Mouse (Mus musculus) midbrain, embryonic 14.5 days (tissue): ENCODE measurements around the gene Gm45261. TPM values are rescaled to one million over a fixed set of nuclear protein-coding genes. Genes with fewer than 3 reads are reported as not detected.

Experiments used
- ATAC-seq: fragments of 200-750 bp; cut with Nextera tagmentation; 2 replicates; pipeline ENCODE4 v1.8.0; 2017; ENCODE audit warnings: moderate number of reproducible peaks, moderate library complexity; ENCODE audit not compliant: low FRiP score, low TSS enrichment
- DNase-seq: peaks from one replicate; pipeline ENCODE4 v3.0.0-alpha.2; 2015
- H3K27ac ChIP-seq: fragments of 300-500 bp; sonication (generic); replicated peaks from 2 replicates; pipeline ENCODE4 v1.5.1; 2014; ENCODE audit warnings: mild to moderate bottlenecking, low read depth, low read length, moderate library complexity
- H3K27me3 ChIP-seq: fragments of 300-500 bp; sonication (generic); 2 replicates; pipeline ENCODE4 v1.6.1; 2014; ENCODE audit warnings: low read length, control low read depth, mixed read lengths; ENCODE audit not compliant: control insufficient read depth, insufficient read depth
- H3K36me3 ChIP-seq: fragments of 300-500 bp; sonication (generic); 2 replicates; pipeline ENCODE4 v1.6.1; 2014; ENCODE audit warnings: low read length, control low read depth; ENCODE audit not compliant: control insufficient read depth, insufficient read depth
- H3K4me1 ChIP-seq: fragments of 300-500 bp; sonication (generic); 2 replicates; pipeline ENCODE4 v1.6.1; 2014; ENCODE audit warnings: mild to moderate bottlenecking, antibody characterized with exemption, low read length, control low read depth; ENCODE audit not compliant: control insufficient read depth, insufficient read depth
- H3K4me2 ChIP-seq: fragments of 300-500 bp; sonication (generic); 2 replicates; pipeline ENCODE4 v1.6.1; 2014; ENCODE audit warnings: mild to moderate bottlenecking, low read length, moderate library complexity
- H3K4me3 ChIP-seq: fragments of 300-500 bp; sonication (generic); replicated peaks from 2 replicates; pipeline ENCODE4 v1.5.1; 2014; ENCODE audit warnings: low read depth, low read length
- H3K9ac ChIP-seq: fragments of 300-500 bp; sonication (generic); replicated peaks from 2 replicates; pipeline ENCODE4 v1.6.1; 2014; ENCODE audit warnings: mild to moderate bottlenecking, low read length, moderate library complexity
- H3K9me3 ChIP-seq: fragments of 300-500 bp; sonication (generic); 2 replicates; pipeline ENCODE4 v1.6.1; 2016; ENCODE audit warnings: low read length, control low read depth, mixed read lengths; ENCODE audit not compliant: control insufficient read depth
- WGBS: fragments of 180-500 bp; shearing (Covaris S2); extraction: QIAGEN DNeasy Blood & Tissue Kit; methylation state at CpG from one replicate; pipeline ENCODE4 v1.1.7; 2014; 5-methylcytosine and 5-hydroxymethylcytosine counted together
- polyA plus RNA-seq: library from polyadenylated mRNA; unstranded; fragments of >200 nt; fragmentation: Nextera tagmentation; extraction: Ambion mirVana; gene quantifications from 2 replicates; pipeline ENCODE4 v1.2.1, GENCODE M21; 2014

Gm45261 gene
- polyA plus RNA-seq, result not detected in 2 replicates

- no peak within 1 kb of the TSS for H3K4me3 ChIP-seq
- no peak for DNase-seq
- 78% methylated on average over 6 of the region's 6 CpGs for WGBS
- no peaks in the 10 kb centered on the region for H3K36me3 ChIP-seq
- H3K9ac ChIP-seq, result no peak within 1 kb of the TSS
- H3K27ac ChIP-seq, result no peak within 1 kb of the TSS
- no peaks in the 10 kb centered on the region for H3K9me3 ChIP-seq
- no peaks in the 10 kb centered on the region for H3K4me1 ChIP-seq
- no peak within 1 kb of the TSS for H3K4me2 ChIP-seq
- no peaks in the 10 kb centered on the region for H3K27me3 ChIP-seq
- no peak for ATAC-seq
Observed at GRCm38 (mm10) chr1:80461348-80461747, at the start of gene Gm45261. Gene Gm45261, minus strand, starts transcription at chr1:80461448.

GRCm38 (mm10) chr1:80504757-80505156 lies 43.5 kb upstream of the Gm45261 start:
- H3K27ac ChIP-seq, result no peak overlapping the region
- H3K4me3 ChIP-seq, result no peak overlapping the region
- H3K4me1 ChIP-seq, result no peaks in the 10 kb centered on the region
- H3K9me3 ChIP-seq, result no peaks in the 10 kb centered on the region
- DNase-seq (no peak), ATAC-seq (no peak)
- H3K4me2 ChIP-seq, result no peak overlapping the region
- no peak overlapping the region for H3K9ac ChIP-seq
- H3K27me3 ChIP-seq, result no peaks in the 10 kb centered on the region
- H3K36me3 ChIP-seq, result no peaks in the 10 kb centered on the region
- WGBS, result 84% methylated on average over 2 of the region's 2 CpGs

GRCm38 (mm10) chr1:80504081-80504480 lies 42.8 kb upstream of the Gm45261 start:
- no peak overlapping the region for H3K27ac ChIP-seq
- no peak overlapping the region for H3K9ac ChIP-seq
- H3K4me3 ChIP-seq, result no peak overlapping the region
- 95% methylated on average over 4 of the region's 4 CpGs for WGBS
- ATAC-seq (no peak), DNase-seq (no peak)
- H3K4me2 ChIP-seq, result no peak overlapping the region
- no peaks in the 10 kb centered on the region for H3K27me3 ChIP-seq
- H3K4me1 ChIP-seq, result no peaks in the 10 kb centered on the region
- H3K36me3 ChIP-seq, result no peaks in the 10 kb centered on the region
- H3K9me3 ChIP-seq, result no peaks in the 10 kb centered on the region

- Histone ChIP-seq H3K27ac (no peak overlapping the region), H3K4me2 (no peak overlapping the region), H3K9me3 (no peaks in the 10 kb centered on the region), H3K27me3 (no peaks in the 10 kb centered on the region), H3K9ac (no peak overlapping the region), H3K36me3 (no peaks in the 10 kb centered on the region), H3K4me3 (no peak overlapping the region), H3K4me1 (no peaks in the 10 kb centered on the region)
- ATAC-seq (no peak), DNase-seq (no peak)
- WGBS, result 85% methylated on average over 9 of the region's 9 CpGs
Observed at GRCm38 (mm10) chr1:80502456-80503165, 41.4 kb upstream of the Gm45261 start.

- no peaks in the 10 kb centered on the region for H3K27me3 ChIP-seq
- H3K9me3 ChIP-seq, result no peaks in the 10 kb centered on the region
- ATAC-seq (no peak), DNase-seq (peak; percentile 40)
- H3K27ac ChIP-seq, result no peak overlapping the region
- no peak overlapping the region for H3K9ac ChIP-seq
- no peak overlapping the region for H3K4me2 ChIP-seq
- WGBS, result 47% methylated on average over 7 of the region's 7 CpGs
- no peak overlapping the region for H3K4me3 ChIP-seq
- no peaks in the 10 kb centered on the region for H3K4me1 ChIP-seq
- no peaks in the 10 kb centered on the region for H3K36me3 ChIP-seq
Observed at GRCm38 (mm10) chr1:80499264-80499663, 38.0 kb upstream of the Gm45261 start.

GRCm38 (mm10) chr1:80496360-80496759 lies 35.1 kb upstream of the Gm45261 start:
- ATAC-seq (no peak), DNase-seq (no peak)
- H3K9me3 ChIP-seq, result no peaks in the 10 kb centered on the region
- no peak overlapping the region for H3K4me2 ChIP-seq
- H3K9ac ChIP-seq, result no peak overlapping the region
- no peaks in the 10 kb centered on the region for H3K4me1 ChIP-seq
- H3K4me3 ChIP-seq, result no peak overlapping the region
- WGBS, result 91% methylated on average over 4 of the region's 4 CpGs
- no peaks in the 10 kb centered on the region for H3K36me3 ChIP-seq
- no peaks in the 10 kb centered on the region for H3K27me3 ChIP-seq
- H3K27ac ChIP-seq, result no peak overlapping the region

GRCm38 (mm10) chr1:80483419-80483818 lies 22.2 kb upstream of the Gm45261 start:
- Histone ChIP-seq H3K4me3 (no peak overlapping the region), H3K27me3 (no peaks in the 10 kb centered on the region), H3K9me3 (no peaks in the 10 kb centered on the region), H3K36me3 (no peaks in the 10 kb centered on the region), H3K4me2 (no peak overlapping the region), H3K27ac (no peak overlapping the region), H3K9ac (no peak overlapping the region), H3K4me1 (no peaks in the 10 kb centered on the region)
- WGBS, result 87% methylated on average over 5 of the region's 5 CpGs
- no peak for DNase-seq
- no peak for ATAC-seq

GRCm38 (mm10) chr1:80474942-80475341 lies 13.7 kb upstream of the Gm45261 start:
- Histone ChIP-seq H3K36me3 (no peaks in the 10 kb centered on the region), H3K4me1 (no peaks in the 10 kb centered on the region), H3K4me3 (no peak overlapping the region), H3K9me3 (no peaks in the 10 kb centered on the region), H3K4me2 (no peak overlapping the region), H3K27ac (no peak overlapping the region), H3K9ac (no peak overlapping the region), H3K27me3 (no peaks in the 10 kb centered on the region)
- WGBS, result 79% methylated on average over 1 of the region's 1 CpGs
- ATAC-seq (no peak), DNase-seq (no peak)

- Histone ChIP-seq H3K9me3 (no peaks in the 10 kb centered on the region), H3K36me3 (no peaks in the 10 kb centered on the region), H3K4me1 (no peaks in the 10 kb centered on the region), H3K27me3 (no peaks in the 10 kb centered on the region), H3K27ac (no peak overlapping the region), H3K9ac (no peak overlapping the region), H3K4me2 (no peak overlapping the region), H3K4me3 (no peak overlapping the region)
- 85% methylated on average over 1 of the region's 1 CpGs for WGBS
- DNase-seq (no peak), ATAC-seq (no peak)
Observed at GRCm38 (mm10) chr1:80472395-80472794, 11.1 kb upstream of the Gm45261 start.
